Mouse (Mus musculus): ENCODE measurements at regions not wholly inside any gene's neighbourhood (a gene's known extent, or its start where the extent isn't known, plus 50 kb on each side); places are given as distances from the start of the nearest gene placed in this dataset.

DNA sequence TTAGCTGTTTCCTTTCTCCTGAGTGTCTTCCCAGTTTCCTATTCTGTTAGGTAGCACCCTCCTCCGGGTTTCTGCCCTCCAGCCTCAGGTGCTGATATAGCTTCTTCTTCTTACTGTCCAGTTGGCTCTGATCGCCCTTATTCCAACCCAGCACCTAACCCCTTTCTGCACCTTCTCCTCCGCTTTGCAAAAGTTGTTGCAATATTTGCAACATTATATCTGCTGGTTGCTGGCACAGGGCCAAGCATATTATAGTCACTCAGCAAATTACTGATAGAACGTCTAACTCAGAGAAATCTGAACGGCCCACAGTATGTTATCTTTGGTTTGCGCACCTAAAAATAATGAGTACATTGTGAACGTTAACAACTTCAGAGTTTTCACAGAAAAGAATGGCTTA lies 183.6 kb upstream of the Rpl34 start:
- no peak overlapping the region for H3K4me2 ChIP-seq (ENCODE audit: low read depth)
- no peaks in the 10 kb centered on the region for H3K27me3 ChIP-seq (ENCODE audit: control insufficient read depth, insufficient read depth, insufficient read length)
- no peaks in the 10 kb centered on the region for H3K36me3 ChIP-seq (ENCODE audit: control insufficient read depth, insufficient read depth)
- H3ac ChIP-seq (ENCODE audit: control insufficient read depth, insufficient read length) = no peak overlapping the region
- TF ChIP-seq MYOD1 (IDR thresholded peaks at IDR 0.05; ENCODE audit: control insufficient read depth in 1 of 3, insufficient read length in 2 of 3, low read depth in 2 of 3) (no peak), TCF3 (IDR thresholded peaks at IDR 0.05; ENCODE audit: insufficient read length, low read depth) (no peak), SRF (IDR thresholded peaks at IDR 0.05; ENCODE audit: control insufficient read depth, insufficient read length, low read depth) (no peak), CEBPB (IDR thresholded peaks at IDR 0.05; ENCODE audit: insufficient read depth, poor library complexity, severe bottlenecking) (no peak), USF1 (IDR thresholded peaks at IDR 0.05; ENCODE audit: low read depth) (no peak), E2F4 (IDR thresholded peaks at IDR 0.05; ENCODE audit: insufficient read depth) (no peak), MYOG (IDR thresholded peaks at IDR 0.05; ENCODE audit: control insufficient read depth in 1 of 3, insufficient read depth in 1 of 3, insufficient read length in 2 of 3, low read depth in 2 of 3) (no peak), POLR2AphosphoS2 (IDR thresholded peaks at IDR 0.05; ENCODE audit: insufficient read length, low read depth) (no peak), TCF12 (IDR thresholded peaks at IDR 0.05; ENCODE audit: insufficient read depth, poor library complexity, severe bottlenecking) (no peak), POLR2A (IDR thresholded peaks at IDR 0.05; ENCODE audit: insufficient read length, low read depth) (no peak), MAX (IDR thresholded peaks at IDR 0.05; ENCODE audit: low read depth) (no peak)
- no peaks in the 10 kb centered on the region for H3K79me2 ChIP-seq (ENCODE audit: control insufficient read depth, insufficient read depth)
- no peak overlapping the region for H3K4me3 ChIP-seq

- no peak for TF ChIP-seq TCF3 (IDR thresholded peaks at IDR 0.05; ENCODE audit: insufficient read length, low read depth)
- TF ChIP-seq USF1 (IDR thresholded peaks at IDR 0.05; ENCODE audit: low read depth) = peak; percentile 60
- Histone ChIP-seq H3K79me2 (ENCODE audit: control insufficient read depth, insufficient read depth) (no peaks in the 10 kb centered on the region), H3K27me3 (ENCODE audit: control insufficient read depth, insufficient read depth, insufficient read length) (no peaks in the 10 kb centered on the region), H3K4me3 (no peak overlapping the region), H3K4me2 (ENCODE audit: low read depth) (no peak overlapping the region), H3K36me3 (ENCODE audit: control insufficient read depth, insufficient read depth) (no peaks in the 10 kb centered on the region), H3ac (ENCODE audit: control insufficient read depth, insufficient read length) (no peak overlapping the region)
Measured at GRCm38 (mm10) chr3:130905101-130905500, 174.9 kb upstream of the Rpl34 start.

DNA sequence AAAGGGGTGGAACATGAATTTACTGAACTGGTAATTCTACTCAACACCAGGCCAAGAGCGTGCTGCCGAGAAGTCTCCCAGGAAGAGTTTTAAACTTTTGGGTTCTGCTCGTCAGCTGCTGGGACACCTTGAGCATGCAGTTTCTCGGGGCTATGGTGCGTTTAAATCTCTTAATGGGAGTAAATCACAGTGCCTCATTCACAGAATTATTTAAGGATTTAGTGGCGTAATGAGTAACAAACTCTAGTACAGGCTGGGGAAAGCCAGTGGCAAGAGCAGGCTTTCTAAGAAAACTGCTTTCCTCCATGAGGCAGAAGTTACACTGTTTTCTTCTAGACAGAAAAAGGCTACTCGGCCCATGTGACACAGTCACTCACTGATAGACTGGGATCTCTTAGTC lies 173.1 kb upstream of the Rpl34 start:
- H3K4me2 ChIP-seq (ENCODE audit: low read depth) = no peak overlapping the region
- no peak overlapping the region for H3ac ChIP-seq (ENCODE audit: control insufficient read depth, insufficient read length)
- TF ChIP-seq USF1 (IDR thresholded peaks at IDR 0.05; ENCODE audit: low read depth) (no peak), MAX (IDR thresholded peaks at IDR 0.05; ENCODE audit: low read depth) (no peak), MYOD1 (IDR thresholded peaks at IDR 0.05; ENCODE audit: control insufficient read depth in 1 of 3, insufficient read length in 2 of 3, low read depth in 2 of 3) (no peak), REST (IDR thresholded peaks at IDR 0.05; ENCODE audit: insufficient read depth, insufficient read length) (no peak), POLR2AphosphoS2 (IDR thresholded peaks at IDR 0.05; ENCODE audit: insufficient read length, low read depth) (no peak), TCF12 (IDR thresholded peaks at IDR 0.05; ENCODE audit: insufficient read depth, poor library complexity, severe bottlenecking) (no peak), TCF3 (IDR thresholded peaks at IDR 0.05; ENCODE audit: insufficient read length, low read depth) (no peak), E2F4 (IDR thresholded peaks at IDR 0.05; ENCODE audit: insufficient read depth) (no peak), POLR2A (IDR thresholded peaks at IDR 0.05; ENCODE audit: insufficient read length, low read depth) (no peak), CEBPB (IDR thresholded peaks at IDR 0.05; ENCODE audit: insufficient read depth, poor library complexity, severe bottlenecking) (no peak), MYOG (IDR thresholded peaks at IDR 0.05; ENCODE audit: control insufficient read depth in 1 of 3, insufficient read depth in 1 of 3, insufficient read length in 2 of 3, low read depth in 2 of 3) (no peak)
- H3K27me3 ChIP-seq (ENCODE audit: control insufficient read depth, insufficient read depth, insufficient read length) = no peaks in the 10 kb centered on the region
- H3K36me3 ChIP-seq (ENCODE audit: control insufficient read depth, insufficient read depth) = no peaks in the 10 kb centered on the region
- no peak overlapping the region for H3K4me3 ChIP-seq
- H3K79me2 ChIP-seq (ENCODE audit: control insufficient read depth, insufficient read depth) = no peaks in the 10 kb centered on the region

- no peak overlapping the region for H3K4me2 ChIP-seq (ENCODE audit: low read depth)
- TF ChIP-seq SRF (IDR thresholded peaks at IDR 0.05; ENCODE audit: control insufficient read depth, insufficient read length, low read depth) (no peak), MAX (IDR thresholded peaks at IDR 0.05; ENCODE audit: low read depth) (no peak), POLR2AphosphoS2 (IDR thresholded peaks at IDR 0.05; ENCODE audit: insufficient read length, low read depth) (no peak), TCF3 (IDR thresholded peaks at IDR 0.05; ENCODE audit: insufficient read length, low read depth) (no peak), E2F4 (IDR thresholded peaks at IDR 0.05; ENCODE audit: insufficient read depth) (no peak), USF1 (IDR thresholded peaks at IDR 0.05; ENCODE audit: low read depth) (no peak), CEBPB (IDR thresholded peaks at IDR 0.05; ENCODE audit: insufficient read depth, poor library complexity, severe bottlenecking) (no peak), MYOD1 (IDR thresholded peaks at IDR 0.05; ENCODE audit: control insufficient read depth in 1 of 3, insufficient read length in 2 of 3, low read depth in 2 of 3) (no peak), POLR2A (IDR thresholded peaks at IDR 0.05; ENCODE audit: insufficient read length, low read depth) (no peak), REST (IDR thresholded peaks at IDR 0.05; ENCODE audit: insufficient read depth, insufficient read length) (no peak), MYOG (IDR thresholded peaks at IDR 0.05; ENCODE audit: control insufficient read depth in 1 of 3, insufficient read depth in 1 of 3, insufficient read length in 2 of 3, low read depth in 2 of 3) (no peak), TCF12 (IDR thresholded peaks at IDR 0.05; ENCODE audit: insufficient read depth, poor library complexity, severe bottlenecking) (no peak)
- H3ac ChIP-seq (ENCODE audit: control insufficient read depth, insufficient read length) = no peak overlapping the region
- H3K27me3 ChIP-seq (ENCODE audit: control insufficient read depth, insufficient read depth, insufficient read length) = no peaks in the 10 kb centered on the region
- H3K4me3 ChIP-seq = no peak overlapping the region
- H3K79me2 ChIP-seq (ENCODE audit: control insufficient read depth, insufficient read depth) = no peaks in the 10 kb centered on the region
- no peaks in the 10 kb centered on the region for H3K36me3 ChIP-seq (ENCODE audit: control insufficient read depth, insufficient read depth)
Measured at GRCm38 (mm10) chr3:130902376-130902775, 172.2 kb upstream of the Rpl34 start.

- Histone ChIP-seq H3K36me3 (ENCODE audit: control insufficient read depth, insufficient read depth) (no peaks in the 10 kb centered on the region), H3ac (ENCODE audit: control insufficient read depth, insufficient read length) (no peak overlapping the region), H3K27me3 (ENCODE audit: control insufficient read depth, insufficient read depth, insufficient read length) (no peaks in the 10 kb centered on the region), H3K4me3 (no peak overlapping the region), H3K79me2 (ENCODE audit: control insufficient read depth, insufficient read depth) (no peaks in the 10 kb centered on the region), H3K4me2 (ENCODE audit: low read depth) (no peak overlapping the region)
- no peak for TF ChIP-seq SRF (IDR thresholded peaks at IDR 0.05; ENCODE audit: control insufficient read depth, insufficient read length, low read depth)
- TF ChIP-seq POLR2AphosphoS2 (IDR thresholded peaks at IDR 0.05; ENCODE audit: insufficient read length, low read depth) = no peak
- no peak for TF ChIP-seq USF1 (IDR thresholded peaks at IDR 0.05; ENCODE audit: low read depth)
- TF ChIP-seq MYOD1 (IDR thresholded peaks at IDR 0.05; ENCODE audit: control insufficient read depth in 1 of 3, insufficient read length in 2 of 3, low read depth in 2 of 3) = no peak
- no peak for TF ChIP-seq REST (IDR thresholded peaks at IDR 0.05; ENCODE audit: insufficient read depth, insufficient read length)
- no peak for TF ChIP-seq POLR2A (IDR thresholded peaks at IDR 0.05; ENCODE audit: insufficient read length, low read depth)
- TF ChIP-seq E2F4 (IDR thresholded peaks at IDR 0.05; ENCODE audit: insufficient read depth) = no peak
- TF ChIP-seq CEBPB (IDR thresholded peaks at IDR 0.05; ENCODE audit: insufficient read depth, poor library complexity, severe bottlenecking) = no peak
- TF ChIP-seq MYOG (IDR thresholded peaks at IDR 0.05; ENCODE audit: control insufficient read depth in 1 of 3, insufficient read depth in 1 of 3, insufficient read length in 2 of 3, low read depth in 2 of 3) = no peak
- TF ChIP-seq TCF3 (IDR thresholded peaks at IDR 0.05; ENCODE audit: insufficient read length, low read depth) = no peak
- no peak for TF ChIP-seq TCF12 (IDR thresholded peaks at IDR 0.05; ENCODE audit: insufficient read depth, poor library complexity, severe bottlenecking)
- TF ChIP-seq MAX (IDR thresholded peaks at IDR 0.05; ENCODE audit: low read depth) = no peak
Measured at GRCm38 (mm10) chr3:130901343-130901742, 171.1 kb upstream of the Rpl34 start.

Data from myocyte (in vitro differentiated cells).